Mouse (Mus musculus): Measurements from ENCODE around the gene Unc5cl. TPM values are rescaled to one million over a fixed set of nuclear protein-coding genes. Genes with fewer than 3 reads are reported as not detected.
A peak's percentile ranks its signal among the peaks of the same experiment; 100 is the strongest.

Unc5cl gene
- polyA plus RNA-seq, 1 experiment: 0.58 TPM

DNA sequence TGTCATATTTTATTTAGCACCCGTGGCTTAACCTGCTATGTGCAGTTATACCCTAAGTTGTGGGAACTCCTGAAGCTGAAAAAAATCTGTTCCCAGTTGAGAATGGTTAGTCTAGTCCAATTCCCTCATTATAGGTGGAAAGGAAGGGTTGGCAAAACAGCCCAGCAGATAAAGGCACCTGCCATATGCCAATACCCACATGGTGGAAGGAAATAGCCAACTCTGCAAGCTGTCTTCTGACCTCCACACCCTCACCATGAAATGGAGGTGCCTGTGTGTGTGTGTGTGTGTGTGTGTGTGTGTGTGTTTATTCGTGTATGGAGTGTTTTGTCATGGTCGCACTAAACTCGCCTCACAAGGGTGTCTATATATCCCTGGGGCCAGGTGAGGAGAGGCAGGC, 115.0 kb downstream of the Unc5cl start:
- Histone ChIP-seq H3K27ac (ENCODE audit: insufficient read depth, low read depth, low read length) (no peak overlapping the region), H3K36me3 (ENCODE audit: control insufficient read depth, insufficient read depth, low read length) (no peaks in the 10 kb centered on the region), H3K4me3 (ENCODE audit: insufficient read depth, low read depth, low read length) (no peak overlapping the region), H3K4me1 (ENCODE audit: control insufficient read depth, insufficient read depth, low read length) (no peaks in the 10 kb centered on the region), H3K27me3 (replicated peaks; ENCODE audit: control insufficient read depth, insufficient read depth, low read length) (no peaks in the 10 kb centered on the region)
- 81% methylated on average over 4 of the region's 4 CpGs for WGBS
- no peak for DNase-seq
- no peak for TF ChIP-seq CTCF (conservative IDR thresholded peaks at IDR 0.05; ENCODE audit: insufficient read depth, insufficient read length, low read depth, low read length)

DNA sequence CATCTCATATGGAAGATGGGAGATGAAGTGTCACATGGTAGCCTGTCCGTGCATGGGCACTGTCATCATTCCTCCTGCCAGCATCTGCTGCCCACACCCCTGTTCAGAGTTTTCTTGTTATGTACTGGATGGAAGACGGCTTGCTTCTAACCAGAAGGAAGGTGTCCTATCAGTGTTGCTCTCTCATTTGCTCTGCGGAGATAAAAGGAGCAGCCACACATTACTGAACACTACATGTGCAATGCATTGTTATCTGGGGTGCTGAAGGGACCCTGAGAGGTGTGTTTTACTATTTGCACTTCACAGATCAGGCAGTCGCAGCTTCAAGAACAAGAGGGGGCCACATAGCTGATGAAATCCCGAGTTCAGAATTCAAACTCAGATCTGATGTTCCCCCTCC, 126.5 kb downstream of the Unc5cl start:
- 85% methylated on average over 5 of the region's 5 CpGs for WGBS
- no peak overlapping the region for H3K4me3 ChIP-seq (ENCODE audit: insufficient read depth, low read depth, low read length)
- no peaks in the 10 kb centered on the region for H3K36me3 ChIP-seq (ENCODE audit: control insufficient read depth, insufficient read depth, low read length)
- TF ChIP-seq CTCF (conservative IDR thresholded peaks at IDR 0.05; ENCODE audit: insufficient read depth, insufficient read length, low read depth, low read length) (no peak), POLR2A (IDR thresholded peaks at IDR 0.05; ENCODE audit: low read depth, low read length) (no peak)
- H3K27ac ChIP-seq (ENCODE audit: insufficient read depth, low read depth, low read length): no peak overlapping the region
- H3K27me3 ChIP-seq (replicated peaks; ENCODE audit: control insufficient read depth, insufficient read depth, low read length): no peaks in the 10 kb centered on the region
- H3K4me1 ChIP-seq (ENCODE audit: control insufficient read depth, insufficient read depth, low read length): no peaks in the 10 kb centered on the region
- DNase-seq: no peak

DNA sequence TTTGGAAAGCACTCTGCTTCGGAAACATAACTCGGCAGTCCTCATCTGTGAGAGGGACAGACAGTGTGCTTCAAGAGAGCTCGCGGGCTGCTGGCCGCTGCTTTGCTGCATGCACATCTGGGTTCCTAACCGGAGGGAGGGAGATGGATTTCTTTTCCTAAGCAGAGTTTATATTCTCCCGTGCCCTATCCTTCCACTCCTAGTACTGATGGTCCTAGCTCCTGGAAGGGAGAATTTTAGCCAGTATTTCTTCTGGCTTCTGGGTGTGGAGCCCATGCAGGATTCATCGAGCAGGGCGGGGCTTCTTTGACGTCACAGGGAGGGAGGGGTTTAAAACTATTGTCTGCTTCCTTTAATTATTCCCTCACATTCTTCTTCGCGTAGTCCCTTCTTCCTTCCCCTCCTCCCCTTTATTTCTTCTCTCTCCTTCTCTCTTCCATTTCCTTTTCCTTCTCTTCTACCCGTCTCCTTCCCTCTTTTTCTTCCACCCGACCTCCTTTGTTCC, 127.8 kb downstream of the Unc5cl start:
- H3K27me3 ChIP-seq (replicated peaks; ENCODE audit: control insufficient read depth, insufficient read depth, low read length): no peaks in the 10 kb centered on the region
- H3K36me3 ChIP-seq (ENCODE audit: control insufficient read depth, insufficient read depth, low read length): no peaks in the 10 kb centered on the region
- TF ChIP-seq POLR2A (IDR thresholded peaks at IDR 0.05; ENCODE audit: low read depth, low read length) (no peak), CTCF (conservative IDR thresholded peaks at IDR 0.05; ENCODE audit: insufficient read depth, insufficient read length, low read depth, low read length) (no peak)
- no peak overlapping the region for H3K27ac ChIP-seq (ENCODE audit: insufficient read depth, low read depth, low read length)
- H3K4me1 ChIP-seq (ENCODE audit: control insufficient read depth, insufficient read depth, low read length): no peaks in the 10 kb centered on the region
- no peak overlapping the region for H3K4me3 ChIP-seq (ENCODE audit: insufficient read depth, low read depth, low read length)
- WGBS: 25% methylated on average over 14 of the region's 14 CpGs
- no peak for DNase-seq

DNA sequence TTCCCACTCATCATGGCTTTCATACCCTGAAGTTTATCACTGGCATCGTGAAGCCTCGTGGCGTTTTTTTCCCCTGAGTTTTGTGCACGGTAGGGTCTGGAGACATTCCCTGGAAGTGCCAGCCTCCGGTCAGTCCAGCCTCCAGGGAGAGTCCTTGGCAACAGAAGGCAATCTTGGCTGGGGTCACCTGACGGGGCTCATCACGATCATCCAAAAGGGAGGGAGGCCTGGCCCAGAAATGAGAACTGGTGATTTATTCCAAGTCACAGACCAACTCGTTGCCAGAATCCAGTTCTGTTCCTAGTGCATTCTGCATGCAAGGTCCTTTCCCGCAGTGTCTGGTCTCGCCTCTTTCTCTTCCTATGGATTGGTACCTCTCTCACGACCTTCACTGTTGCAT, 128.7 kb downstream of the Unc5cl start:
- Histone ChIP-seq H3K36me3 (ENCODE audit: control insufficient read depth, insufficient read depth, low read length) (no peaks in the 10 kb centered on the region), H3K4me3 (ENCODE audit: insufficient read depth, low read depth, low read length) (no peak overlapping the region), H3K27ac (ENCODE audit: insufficient read depth, low read depth, low read length) (no peak overlapping the region), H3K27me3 (replicated peaks; ENCODE audit: control insufficient read depth, insufficient read depth, low read length) (no peaks in the 10 kb centered on the region), H3K4me1 (ENCODE audit: control insufficient read depth, insufficient read depth, low read length) (no peaks in the 10 kb centered on the region)
- TF ChIP-seq POLR2A (IDR thresholded peaks at IDR 0.05; ENCODE audit: low read depth, low read length) (no peak), CTCF (conservative IDR thresholded peaks at IDR 0.05; ENCODE audit: insufficient read depth, insufficient read length, low read depth, low read length) (no peak)
- 66% methylated on average over 11 of the region's 11 CpGs for WGBS
- DNase-seq: no peak

DNA sequence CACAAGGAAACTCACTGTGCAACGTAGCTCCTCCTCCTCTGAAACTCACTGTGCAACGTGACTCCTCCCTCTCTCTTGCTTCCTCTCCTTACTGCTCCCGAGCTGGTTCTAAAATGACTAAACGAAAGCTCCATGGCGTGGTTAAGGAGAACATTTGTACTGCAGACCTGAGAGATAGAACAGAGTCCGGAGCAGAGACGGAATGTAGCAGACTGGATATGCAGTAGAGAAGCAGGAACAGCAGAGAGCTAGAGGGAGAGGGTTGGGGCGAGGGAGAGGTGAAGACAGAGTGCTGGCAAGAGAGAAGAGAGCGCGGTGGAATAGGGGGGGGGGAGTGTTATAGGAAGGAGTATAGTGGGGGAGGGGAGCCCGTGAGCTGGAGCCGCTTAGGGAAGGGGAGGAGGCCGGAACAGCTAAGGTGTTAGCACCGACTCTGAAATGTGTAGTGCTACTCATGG, 131.2 kb downstream of the Unc5cl start:
- H3K27ac ChIP-seq (ENCODE audit: insufficient read depth, low read depth, low read length): no peak overlapping the region
- H3K27me3 ChIP-seq (replicated peaks; ENCODE audit: control insufficient read depth, insufficient read depth, low read length): no peaks in the 10 kb centered on the region
- H3K4me1 ChIP-seq (ENCODE audit: control insufficient read depth, insufficient read depth, low read length): no peaks in the 10 kb centered on the region
- 3% methylated on average over 14 of the region's 14 CpGs for WGBS
- TF ChIP-seq POLR2A (IDR thresholded peaks at IDR 0.05; ENCODE audit: low read depth, low read length) (no peak), CTCF (conservative IDR thresholded peaks at IDR 0.05; ENCODE audit: insufficient read depth, insufficient read length, low read depth, low read length) (no peak)
- H3K4me3 ChIP-seq (ENCODE audit: insufficient read depth, low read depth, low read length): peak overlapping the region; percentile 57; the same call in 1 of the 2 replicates
- peak; percentile 11 for DNase-seq
- no peaks in the 10 kb centered on the region for H3K36me3 ChIP-seq (ENCODE audit: control insufficient read depth, insufficient read depth, low read length)

DNA sequence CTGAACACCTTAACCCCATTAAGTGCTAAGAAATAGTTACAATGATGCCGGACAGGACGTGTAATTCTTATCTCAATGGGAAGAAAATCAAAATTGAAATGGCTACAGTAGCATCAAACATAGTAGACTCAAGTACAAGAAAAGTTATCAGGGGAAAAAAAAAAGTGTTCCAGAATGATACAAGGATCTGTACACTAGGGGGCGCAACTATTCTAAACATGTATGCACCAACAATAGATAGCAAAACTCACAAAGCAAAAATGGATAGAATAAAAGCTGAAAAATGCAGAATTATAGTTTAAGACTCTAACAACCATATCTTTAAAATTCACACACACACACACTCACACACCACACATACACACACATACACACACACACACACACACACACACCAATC, 134.0 kb downstream of the Unc5cl start:
- no peak for DNase-seq
- TF ChIP-seq POLR2A (IDR thresholded peaks at IDR 0.05; ENCODE audit: low read depth, low read length) (no peak), CTCF (conservative IDR thresholded peaks at IDR 0.05; ENCODE audit: insufficient read depth, insufficient read length, low read depth, low read length) (no peak)
- H3K27me3 ChIP-seq (replicated peaks; ENCODE audit: control insufficient read depth, insufficient read depth, low read length): no peaks in the 10 kb centered on the region
- WGBS: 73% methylated on average over 3 of the region's 3 CpGs
- H3K27ac ChIP-seq (ENCODE audit: insufficient read depth, low read depth, low read length): no peak overlapping the region
- no peak overlapping the region for H3K4me3 ChIP-seq (ENCODE audit: insufficient read depth, low read depth, low read length)
- H3K4me1 ChIP-seq (ENCODE audit: control insufficient read depth, insufficient read depth, low read length): no peaks in the 10 kb centered on the region
- no peaks in the 10 kb centered on the region for H3K36me3 ChIP-seq (ENCODE audit: control insufficient read depth, insufficient read depth, low read length)

Other genes with a start within 250 kb of the Unc5cl start
- 0.03 TPM in 2 replicates for gene Trem1, start 222.1 kb upstream of the Unc5cl start, polyA plus RNA-seq (2012; rRNA removed)
- gene Trem3, start 207.1 kb upstream of the Unc5cl start, polyA plus RNA-seq (2012; rRNA removed): 0.11 and 0.19 TPM in 2 replicates
- 0.91 and 0.92 TPM in 2 replicates for gene Treml4, start 190.6 kb upstream of the Unc5cl start, polyA plus RNA-seq (2012; rRNA removed)
- gene Treml2, start 155.4 kb upstream of the Unc5cl start, polyA plus RNA-seq (2012; rRNA removed): 0.07 and 3.1 TPM in 2 replicates
- 0.08 and 0.45 TPM in 2 replicates for gene B430306N03Rik, start 138.8 kb upstream of the Unc5cl start, polyA plus RNA-seq (2012; rRNA removed)
- gene Trem2, start 108.5 kb upstream of the Unc5cl start, polyA plus RNA-seq (2012; rRNA removed): 0.62 and 0.75 TPM in 2 replicates
- 0.09 and 0.15 TPM in 2 replicates for gene Treml1, start 95.0 kb upstream of the Unc5cl start, polyA plus RNA-seq (2012; rRNA removed)
- gene Nfya, start 45.0 kb upstream of the Unc5cl start, polyA plus RNA-seq (2012; rRNA removed): 45.8 and 46.2 TPM in 2 replicates
- gene Oard1, start 44.9 kb upstream of the Unc5cl start, polyA plus RNA-seq (2012; rRNA removed): 18.2 and 25.8 TPM in 2 replicates
- gene Apobec2, start 22.0 kb upstream of the Unc5cl start, polyA plus RNA-seq (2012; rRNA removed): 2.0 and 6.0 TPM in 2 replicates
- gene Tspo2, start 3.4 kb upstream of the Unc5cl start, polyA plus RNA-seq (2012; rRNA removed): 0.41 and 0.53 TPM in 2 replicates

Data from kidney, adult 2 months (tissue).